Mouse (Mus musculus): ENCODE data around the gene Adm2. TPM values are rescaled to one million over a fixed set of nuclear protein-coding genes. Genes with fewer than 3 reads are reported as not detected.

Gene Adm2
- polyA plus RNA-seq, 2 experiments, result 0.52 to 0.74 TPM

- Histone ChIP-seq H3K4me2 (replicated peaks; ENCODE audit: low read depth, low read length, severe bottlenecking) (no peak overlapping the region), H3K4me3 (replicated peaks; ENCODE audit: low read length) (no peak overlapping the region), H3K4me1 (ENCODE audit: control insufficient read depth, insufficient read depth, low read length) (no peaks in the 10 kb centered on the region), H3K27ac (replicated peaks; ENCODE audit: low read depth, low read length) (no peak overlapping the region), H3K9ac (ENCODE audit: low read depth, low read length, severe bottlenecking) (no peak overlapping the region), H3K9me3 (ENCODE audit: control insufficient read depth, low read length) (no peaks in the 10 kb centered on the region), H3K27me3 (ENCODE audit: control insufficient read depth, insufficient read depth, low read length) (no peaks in the 10 kb centered on the region), H3K36me3 (ENCODE audit: control insufficient read depth, insufficient read depth, low read length) (peaks cover 91% of the 10 kb centered on the region)
- no peak for TF ChIP-seq POLR2A (IDR thresholded peaks at IDR 0.05; ENCODE audit: borderline replicate concordance, extremely low read depth, insufficient read depth, insufficient read length)
- no peak for DNase-seq (ENCODE audit: low spot score)
- ATAC-seq (ENCODE audit: low FRiP score, low read depth), result no peak
Measured at GRCm38 (mm10) chr15:89285004-89285403, 37.5 kb upstream of the Adm2 start.

DNA sequence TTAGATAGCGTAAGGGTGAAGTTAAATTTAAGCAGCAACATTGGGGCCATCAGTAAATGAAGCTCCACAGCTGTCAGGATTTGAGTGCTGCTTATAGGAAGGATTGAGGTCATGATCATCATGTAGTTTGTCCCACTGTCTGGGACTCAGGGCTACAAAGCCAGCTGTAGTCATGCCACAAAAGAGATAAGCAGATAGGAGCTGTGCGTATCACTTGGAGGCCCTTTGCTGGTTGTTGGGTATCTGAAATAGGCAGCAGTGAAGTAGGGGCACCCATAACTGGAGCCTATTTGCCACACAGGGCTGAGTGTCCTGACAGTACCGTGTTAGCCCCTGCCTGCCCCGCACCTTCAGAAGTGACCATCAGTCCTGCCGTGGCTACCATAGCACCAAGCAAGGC, 37.0 kb upstream of the Adm2 start:
- Histone ChIP-seq H3K9me3 (ENCODE audit: control insufficient read depth, low read length) (no peaks in the 10 kb centered on the region), H3K4me2 (replicated peaks; ENCODE audit: low read depth, low read length, severe bottlenecking) (no peak overlapping the region), H3K27ac (replicated peaks; ENCODE audit: low read depth, low read length) (no peak overlapping the region), H3K4me3 (replicated peaks; ENCODE audit: low read length) (no peak overlapping the region), H3K9ac (ENCODE audit: low read depth, low read length, severe bottlenecking) (no peak overlapping the region), H3K27me3 (ENCODE audit: control insufficient read depth, insufficient read depth, low read length) (no peaks in the 10 kb centered on the region), H3K36me3 (ENCODE audit: control insufficient read depth, insufficient read depth, low read length) (peaks cover 90% of the 10 kb centered on the region), H3K4me1 (ENCODE audit: control insufficient read depth, insufficient read depth, low read length) (no peaks in the 10 kb centered on the region)
- ATAC-seq (ENCODE audit: low FRiP score, low read depth) (no peak), DNase-seq (ENCODE audit: low spot score) (no peak)
- 89% methylated on average over 5 of the region's 5 CpGs for WGBS
- no peak for TF ChIP-seq POLR2A (IDR thresholded peaks at IDR 0.05; ENCODE audit: borderline replicate concordance, extremely low read depth, insufficient read depth, insufficient read length)

GRCm38 (mm10) chr15:89286114-89286513, 36.4 kb upstream of the Adm2 start:
- Histone ChIP-seq H3K9me3 (ENCODE audit: control insufficient read depth, low read length) (no peaks in the 10 kb centered on the region), H3K4me3 (replicated peaks; ENCODE audit: low read length) (no peak overlapping the region), H3K4me1 (ENCODE audit: control insufficient read depth, insufficient read depth, low read length) (no peaks in the 10 kb centered on the region), H3K27me3 (ENCODE audit: control insufficient read depth, insufficient read depth, low read length) (no peaks in the 10 kb centered on the region), H3K4me2 (replicated peaks; ENCODE audit: low read depth, low read length, severe bottlenecking) (no peak overlapping the region), H3K9ac (ENCODE audit: low read depth, low read length, severe bottlenecking) (no peak overlapping the region), H3K36me3 (ENCODE audit: control insufficient read depth, insufficient read depth, low read length) (peaks cover 84% of the 10 kb centered on the region), H3K27ac (replicated peaks; ENCODE audit: low read depth, low read length) (no peak overlapping the region)
- 68% methylated on average over 7 of the region's 7 CpGs for WGBS
- ATAC-seq (ENCODE audit: low FRiP score, low read depth) (no peak), DNase-seq (ENCODE audit: low spot score) (no peak)
- no peak for TF ChIP-seq POLR2A (IDR thresholded peaks at IDR 0.05; ENCODE audit: borderline replicate concordance, extremely low read depth, insufficient read depth, insufficient read length)

DNA sequence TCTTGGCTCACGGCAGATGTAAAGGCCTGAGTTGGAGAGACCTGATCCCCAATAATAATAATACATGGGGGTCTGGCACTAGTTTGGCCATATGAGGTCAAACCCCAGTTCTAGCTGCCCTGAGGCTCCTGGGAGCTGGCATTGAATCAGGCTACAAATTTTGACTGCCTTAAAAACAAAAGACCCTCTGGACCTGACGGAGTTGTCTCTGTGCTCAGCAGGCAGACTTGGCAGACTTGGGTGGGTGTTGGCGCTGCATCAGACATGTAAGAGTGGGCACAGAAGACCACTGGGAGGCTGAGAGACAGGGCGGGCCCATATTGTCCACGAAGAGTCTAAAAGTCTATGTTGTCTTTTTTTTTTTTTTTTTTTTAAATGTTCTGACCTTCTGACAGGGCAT, 35.9 kb upstream of the Adm2 start:
- H3K4me3 ChIP-seq (replicated peaks; ENCODE audit: low read length), result no peak overlapping the region
- peaks cover 84% of the 10 kb centered on the region for H3K36me3 ChIP-seq (ENCODE audit: control insufficient read depth, insufficient read depth, low read length)
- no peaks in the 10 kb centered on the region for H3K9me3 ChIP-seq (ENCODE audit: control insufficient read depth, low read length)
- no peak for TF ChIP-seq POLR2A (IDR thresholded peaks at IDR 0.05; ENCODE audit: borderline replicate concordance, extremely low read depth, insufficient read depth, insufficient read length)
- WGBS, result 86% methylated on average over 5 of the region's 5 CpGs
- no peaks in the 10 kb centered on the region for H3K27me3 ChIP-seq (ENCODE audit: control insufficient read depth, insufficient read depth, low read length)
- DNase-seq (ENCODE audit: low spot score), result no peak
- no peaks in the 10 kb centered on the region for H3K4me1 ChIP-seq (ENCODE audit: control insufficient read depth, insufficient read depth, low read length)
- H3K27ac ChIP-seq (replicated peaks; ENCODE audit: low read depth, low read length), result no peak overlapping the region
- H3K4me2 ChIP-seq (replicated peaks; ENCODE audit: low read depth, low read length, severe bottlenecking), result no peak overlapping the region
- H3K9ac ChIP-seq (ENCODE audit: low read depth, low read length, severe bottlenecking), result no peak overlapping the region
- no peak for ATAC-seq (ENCODE audit: low FRiP score, low read depth)

GRCm38 (mm10) chr15:89288227-89288767, 34.2 kb upstream of the Adm2 start:
- DNase-seq (ENCODE audit: low spot score), result no peak
- H3K9ac ChIP-seq (ENCODE audit: low read depth, low read length, severe bottlenecking), result no peak overlapping the region
- no peak overlapping the region for H3K27ac ChIP-seq (replicated peaks; ENCODE audit: low read depth, low read length)
- WGBS, result 91% methylated on average over 23 of the region's 23 CpGs
- H3K4me2 ChIP-seq (replicated peaks; ENCODE audit: low read depth, low read length, severe bottlenecking), result no peak overlapping the region
- no peak overlapping the region for H3K4me3 ChIP-seq (replicated peaks; ENCODE audit: low read length)
- H3K9me3 ChIP-seq (ENCODE audit: control insufficient read depth, low read length), result no peaks in the 10 kb centered on the region
- no peaks in the 10 kb centered on the region for H3K27me3 ChIP-seq (ENCODE audit: control insufficient read depth, insufficient read depth, low read length)
- no peak for ATAC-seq (ENCODE audit: low FRiP score, low read depth)
- peaks cover 84% of the 10 kb centered on the region for H3K36me3 ChIP-seq (ENCODE audit: control insufficient read depth, insufficient read depth, low read length)
- TF ChIP-seq POLR2A (IDR thresholded peaks at IDR 0.05; ENCODE audit: borderline replicate concordance, extremely low read depth, insufficient read depth, insufficient read length), result no peak
- no peaks in the 10 kb centered on the region for H3K4me1 ChIP-seq (ENCODE audit: control insufficient read depth, insufficient read depth, low read length)

GRCm38 (mm10) chr15:89289455-89289854, 33.1 kb upstream of the Adm2 start:
- Histone ChIP-seq H3K27me3 (ENCODE audit: control insufficient read depth, insufficient read depth, low read length) (no peaks in the 10 kb centered on the region), H3K27ac (replicated peaks; ENCODE audit: low read depth, low read length) (no peak overlapping the region), H3K4me3 (replicated peaks; ENCODE audit: low read length) (no peak overlapping the region), H3K4me1 (ENCODE audit: control insufficient read depth, insufficient read depth, low read length) (no peaks in the 10 kb centered on the region), H3K9ac (ENCODE audit: low read depth, low read length, severe bottlenecking) (no peak overlapping the region), H3K4me2 (replicated peaks; ENCODE audit: low read depth, low read length, severe bottlenecking) (no peak overlapping the region), H3K36me3 (ENCODE audit: control insufficient read depth, insufficient read depth, low read length) (peaks cover 86% of the 10 kb centered on the region), H3K9me3 (ENCODE audit: control insufficient read depth, low read length) (no peaks in the 10 kb centered on the region)
- ATAC-seq (ENCODE audit: low FRiP score, low read depth) (no peak), DNase-seq (ENCODE audit: low spot score) (no peak)
- TF ChIP-seq POLR2A (IDR thresholded peaks at IDR 0.05; ENCODE audit: borderline replicate concordance, extremely low read depth, insufficient read depth, insufficient read length), result no peak
- 93% methylated on average over 7 of the region's 11 CpGs for whole genome bisulfite sequencing
